Mouse (Mus musculus) layer of hippocampus, adult 9-11 months (tissue): Measurements from ENCODE around the gene 1810010D01Rik.

Experiments used
- DNase-seq: peaks from one replicate; pipeline ENCODE4 v3.0.0; 2022

Gene 1810010D01Rik

GRCm38 (mm10) chr7:145173563-145173962 lies 34.4 kb downstream of the 1810010D01Rik start:
- no peak for DNase-seq

GRCm38 (mm10) chr7:145173116-145173515 lies 34.8 kb downstream of the 1810010D01Rik start:
- no peak for DNase-seq

GRCm38 (mm10) chr7:145169703-145170102 lies 38.2 kb downstream of the 1810010D01Rik start:
- no peak for DNase-seq

- DNase-seq: no peak
Observed at GRCm38 (mm10) chr7:145159283-145160240, 48.4 kb downstream of the 1810010D01Rik start.
